In the genomic region with DNA sequence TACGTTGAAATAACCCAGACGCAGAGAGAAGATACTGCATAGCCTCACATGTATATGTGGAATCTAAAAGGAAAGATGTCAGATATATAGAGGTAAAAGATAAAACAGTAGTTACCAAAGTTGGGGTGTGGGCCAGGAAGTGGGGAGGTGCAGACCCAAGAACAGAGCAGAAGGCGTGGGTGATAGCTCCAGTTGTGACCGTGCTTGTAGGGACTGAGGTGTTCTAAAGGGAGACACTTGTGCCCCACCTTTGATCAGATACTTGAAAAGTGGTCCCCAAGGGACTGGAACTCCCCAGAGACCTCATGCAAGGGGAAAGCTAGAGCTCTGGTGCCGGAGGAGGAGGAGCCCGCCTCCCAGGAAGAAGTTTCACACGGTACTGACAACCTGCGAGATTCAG, we compare ENCODE assay signal across 24 mouse cellular contexts. TPM values are rescaled to one million over a fixed set of nuclear protein-coding genes. Genes with fewer than 3 reads are reported as not detected.
A peak's percentile ranks its signal among the peaks of the same experiment; 100 is the strongest.
DNase-seq lines count a peak whose midpoint lies in the region; TF ChIP-seq lines count a peak whose summit lies in the region.
"Had no signal": no experiment of that assay in that cellular context is flagged by ENCODE, and none has a peak within 500 bp of the region (broad histone marks: within the 10 kb centered on the region; RNA-seq: fewer than 3 reads in every experiment).

No protein-coding gene starts in this region.

- 71% methylated on average over 8 of the region's 8 CpGs for WGBS in spleen, adult 2 months
- 86% methylated on average over 8 of the region's 8 CpGs for WGBS in midbrain, embryonic 10.5 days

- H3K27ac ChIP-seq in spleen, adult 2 months (ENCODE audit: insufficient read depth, low read length), result peak overlapping the region; percentile 58
- H3K27ac ChIP-seq in left cerebral cortex, adult 2 months, result no peak overlapping the region
- no peak overlapping the region for H3K27ac ChIP-seq in midbrain, embryonic 10.5 days (replicated peaks)
- H3K27ac ChIP-seq: embryonic facial prominence, embryonic 15.5 days; forebrain, embryonic 10.5 days; gastrocnemius, adult 2 months; heart, embryonic 10.5 days; hindbrain, embryonic 12.5 days had no signal

- H3K4me3 ChIP-seq in spleen, adult 2 months (ENCODE audit: extremely low read depth, insufficient read depth, insufficient read length), result peak overlapping the region; percentile 9; the same call in 1 of the 2 replicates
- no peak overlapping the region for H3K4me3 ChIP-seq in left cerebral cortex, adult 2 months
- H3K4me3 ChIP-seq in midbrain, embryonic 10.5 days, result no peak overlapping the region
- H3K4me3 ChIP-seq: embryonic facial prominence, embryonic 15.5 days; erythroblast, embryonic 14.5 days; forebrain, embryonic 10.5 days; gastrocnemius, adult 2 months; heart, embryonic 10.5 days; hindbrain, embryonic 12.5 days had no signal

- no peaks in the 10 kb centered on the region for H3K27me3 ChIP-seq in spleen, adult 2 months (ENCODE audit: control insufficient read depth, insufficient read depth, low read length)
- no peaks in the 10 kb centered on the region for H3K27me3 ChIP-seq in midbrain, embryonic 10.5 days (ENCODE audit: low read depth, poor library complexity, severe bottlenecking)
- H3K27me3 ChIP-seq: embryonic facial prominence, embryonic 15.5 days; hindbrain, embryonic 12.5 days had no signal

- no peak for DNase-seq in spleen, adult 2 months (ENCODE audit: low read depth in 1 of 2, low spot score in 2 of 2)
- DNase-seq in spleen, adult 12 weeks (ENCODE audit: low spot score), result no peak
- DNase-seq in thymus, postnatal 36 days, result peak; percentile 15 to 30
- no peak for DNase-seq in thymus, postnatal 4 days
- DNase-seq in induced T-regulatory cell, adult 2 months (ENCODE audit: low read depth), result peak; percentile 34
- DNase-seq in left cerebral cortex, adult 2 months (ENCODE audit: extremely low spot score in 1 of 2, low spot score in 2 of 2), result no peak
- no peak for DNase-seq in midbrain, embryonic 10.5 days (ENCODE audit: low spot score)
- DNase-seq: adrenal gland, postnatal 14 days; B cell, adult 2 months; cerebellum, adult 11-12 months; cerebellum, adult 9-10 months; cerebellum, postnatal 36 days; gastrocnemius, adult 2 months; gastrocnemius, postnatal 36 days; heart, adult 18-20 months; heart, postnatal 10 days; heart, postnatal 4 days had no signal

- no peak for TF ChIP-seq CTCF in spleen, adult 2 months (IDR thresholded peaks at IDR 0.05; ENCODE audit: extremely low read depth, insufficient read depth, insufficient read length, insufficient replicate concordance)
- TF ChIP-seq CTCF in left cerebral cortex, adult 2 months (IDR thresholded peaks at IDR 0.05), result no peak

- H3K36me3 ChIP-seq in spleen, adult 2 months (ENCODE audit: control insufficient read depth, insufficient read depth, low read length), result no peaks in the 10 kb centered on the region
- no peaks in the 10 kb centered on the region for H3K36me3 ChIP-seq in midbrain, embryonic 10.5 days
- H3K36me3 ChIP-seq: embryonic facial prominence, embryonic 15.5 days; forebrain, embryonic 10.5 days; G1E; heart, embryonic 10.5 days; hindbrain, embryonic 12.5 days had no signal

- no peaks in the 10 kb centered on the region for H3K9me3 ChIP-seq in midbrain, embryonic 10.5 days (replicated peaks)
- H3K9me3 ChIP-seq: embryonic facial prominence, embryonic 15.5 days; forebrain, embryonic 10.5 days; G1E; heart, embryonic 10.5 days; hindbrain, embryonic 12.5 days had no signal

- H3K4me1 ChIP-seq in spleen, adult 2 months (ENCODE audit: control insufficient read depth, insufficient read depth, insufficient read length), result no peaks in the 10 kb centered on the region
- peaks cover 9% of the 10 kb centered on the region for H3K4me1 ChIP-seq in midbrain, embryonic 10.5 days
- H3K4me1 ChIP-seq: heart, embryonic 10.5 days had no signal

- intact Hi-C loops in left cerebral cortex, adult 2 months (cut with DNase I), result no loop called here

- no peak for TF ChIP-seq POLR2A in spleen, adult 2 months (IDR thresholded peaks at IDR 0.05; ENCODE audit: low read depth, low read length)

RNA-seq across cellular contexts. Expression of gene Prpf40b, which starts 18.8 kb away (rescaled TPM):
- 27.1 and 31.4 TPM in 2 replicates for polyA plus RNA-seq in spleen, adult 2 months (2012; rRNA removed)
- total RNA-seq in left cerebral cortex, adult 2 months (2021), result 100 to 1,000 TPM; 111 to 119 TPM
- 61.2 and 70.7 TPM in 2 replicates for polyA plus RNA-seq in midbrain, embryonic 10.5 days (2016; fragmentation: Nextera tagmentation; extraction: Ambion mirVana)

RNA-seq across cellular contexts. Expression of gene Fam186b, which starts 19.6 kb away (rescaled TPM):
- 0.02 and 0.05 TPM in 2 replicates for polyA plus RNA-seq in spleen, adult 2 months (2012; rRNA removed)
- total RNA-seq in left cerebral cortex, adult 2 months (2021), result 1 to 10 TPM; 1.3 to 1.8 TPM
- 0.11 and 0.19 TPM in 2 replicates for polyA plus RNA-seq in midbrain, embryonic 10.5 days (2016; fragmentation: Nextera tagmentation; extraction: Ambion mirVana)
- total RNA-seq: G1E; gastrocnemius, adult 2 months; gastrocnemius, postnatal 36 days; heart, adult 18-20 months had no signal
- polyA plus RNA-seq: erythroblast, embryonic 14.5 days; G1E; heart, embryonic 14.5 days had no signal

RNA-seq across cellular contexts. Expression of gene Mcrs1, which starts 24.3 kb away (rescaled TPM):
- polyA plus RNA-seq in spleen, adult 2 months (2012; rRNA removed), result 48.5 and 63.1 TPM in 2 replicates
- total RNA-seq in left cerebral cortex, adult 2 months (2021), result 10 to 100 TPM; 77.3 to 81.0 TPM
- polyA plus RNA-seq in midbrain, embryonic 10.5 days (2016; fragmentation: Nextera tagmentation; extraction: Ambion mirVana), result 202 and 215 TPM in 2 replicates

RNA-seq across cellular contexts. Expression of gene Kcnh3, which starts 51.4 kb away (rescaled TPM):
- 3.5 and 3.7 TPM in 2 replicates for polyA plus RNA-seq in spleen, adult 2 months (2012; rRNA removed)
- 100 to 1,000 TPM; 174 to 180 TPM for total RNA-seq in left cerebral cortex, adult 2 months (2021)
- 0.07 TPM in 1 of 2 replicates, not detected in the other for polyA plus RNA-seq in midbrain, embryonic 10.5 days (2016; fragmentation: Nextera tagmentation; extraction: Ambion mirVana)
- total RNA-seq: gastrocnemius, adult 2 months had no signal
- polyA plus RNA-seq: forebrain, embryonic 10.5 days; G1E had no signal

Comparison
In these comparisons a context has a peak if more than half of its experiments do, and no peak if none do; other contexts are left out.
1. DNase-seq: peak in thymus, postnatal 36 days (2 of 2) and induced T-regulatory cell, adult 2 months (single experiment); none in spleen, adult 2 months (0 of 2), spleen, adult 12 weeks (single experiment), thymus, postnatal 4 days (single experiment), left cerebral cortex, adult 2 months (0 of 2) and midbrain, embryonic 10.5 days (single experiment).